Mouse (Mus musculus) embryo, embryonic 11 days (tissue): ENCODE results near the gene Mrc2.

Source experiments
- DNase-seq: peaks from one replicate; pipeline ENCODE4 v3.0.0-alpha.2; 2015

The Mrc2 gene

GRCm38 (mm10) chr11:105311291-105311975 is 19.0 kb downstream of the Mrc2 start:
- DNase-seq, result peak; percentile 31

- peak; percentile 54 for DNase-seq
Observed at GRCm38 (mm10) chr11:105312311-105312942, 20.0 kb downstream of the Mrc2 start.

- DNase-seq, result peak; percentile 84
Observed at GRCm38 (mm10) chr11:105312972-105313632, 20.7 kb downstream of the Mrc2 start.

GRCm38 (mm10) chr11:105313633-105314014 is 21.2 kb downstream of the Mrc2 start:
- no peak for DNase-seq

GRCm38 (mm10) chr11:105315296-105315695 is 22.9 kb downstream of the Mrc2 start:
- DNase-seq, result no peak

GRCm38 (mm10) chr11:105316121-105316520 is 23.7 kb downstream of the Mrc2 start:
- DNase-seq, result no peak

GRCm38 (mm10) chr11:105317769-105318168 is 25.3 kb downstream of the Mrc2 start:
- DNase-seq, result no peak

GRCm38 (mm10) chr11:105321090-105321489 is 28.6 kb downstream of the Mrc2 start:
- DNase-seq, result no peak

- no peak for DNase-seq
Observed at GRCm38 (mm10) chr11:105323530-105323929, 31.1 kb downstream of the Mrc2 start.

- DNase-seq, result no peak
Observed at GRCm38 (mm10) chr11:105327101-105327500, 34.7 kb downstream of the Mrc2 start.

GRCm38 (mm10) chr11:105329962-105330361 is 37.5 kb downstream of the Mrc2 start:
- no peak for DNase-seq

GRCm38 (mm10) chr11:105331129-105331528 is 38.7 kb downstream of the Mrc2 start:
- DNase-seq, result no peak

GRCm38 (mm10) chr11:105331732-105332131 is 39.3 kb downstream of the Mrc2 start:
- DNase-seq, result peak; percentile 34

- peak; percentile 69 for DNase-seq
Observed at GRCm38 (mm10) chr11:105332468-105332867, 40.0 kb downstream of the Mrc2 start.

GRCm38 (mm10) chr11:105333867-105334670 is 41.6 kb downstream of the Mrc2 start:
- DNase-seq, result no peak

GRCm38 (mm10) chr11:105338596-105339390 is 46.4 kb downstream of the Mrc2 start:
- DNase-seq, result no peak

- peak; percentile 43 for DNase-seq
Observed at GRCm38 (mm10) chr11:105345284-105345683, 52.8 kb downstream of the Mrc2 start.

GRCm38 (mm10) chr11:105347162-105348161 is 55.0 kb downstream of the Mrc2 start:
- peak; percentile 84 for DNase-seq

GRCm38 (mm10) chr11:105348495-105348982 is 56.1 kb downstream of the Mrc2 start:
- DNase-seq, result no peak

GRCm38 (mm10) chr11:105349780-105350324 is 57.4 kb downstream of the Mrc2 start:
- DNase-seq, result no peak

GRCm38 (mm10) chr11:105350643-105351042 is 58.2 kb downstream of the Mrc2 start:
- no peak for DNase-seq
